Mouse (Mus musculus): ENCODE measurements around the gene Kif2c. TPM values are rescaled to one million over a fixed set of nuclear protein-coding genes. Genes with fewer than 3 reads are reported as not detected.
A peak's percentile ranks its signal among the peaks of the same experiment; 100 is the strongest.

Gene Kif2c
- total and polyA plus RNA-seq, 3 experiments = 33.9 to 40.3 (median 34.0) TPM

DNA sequence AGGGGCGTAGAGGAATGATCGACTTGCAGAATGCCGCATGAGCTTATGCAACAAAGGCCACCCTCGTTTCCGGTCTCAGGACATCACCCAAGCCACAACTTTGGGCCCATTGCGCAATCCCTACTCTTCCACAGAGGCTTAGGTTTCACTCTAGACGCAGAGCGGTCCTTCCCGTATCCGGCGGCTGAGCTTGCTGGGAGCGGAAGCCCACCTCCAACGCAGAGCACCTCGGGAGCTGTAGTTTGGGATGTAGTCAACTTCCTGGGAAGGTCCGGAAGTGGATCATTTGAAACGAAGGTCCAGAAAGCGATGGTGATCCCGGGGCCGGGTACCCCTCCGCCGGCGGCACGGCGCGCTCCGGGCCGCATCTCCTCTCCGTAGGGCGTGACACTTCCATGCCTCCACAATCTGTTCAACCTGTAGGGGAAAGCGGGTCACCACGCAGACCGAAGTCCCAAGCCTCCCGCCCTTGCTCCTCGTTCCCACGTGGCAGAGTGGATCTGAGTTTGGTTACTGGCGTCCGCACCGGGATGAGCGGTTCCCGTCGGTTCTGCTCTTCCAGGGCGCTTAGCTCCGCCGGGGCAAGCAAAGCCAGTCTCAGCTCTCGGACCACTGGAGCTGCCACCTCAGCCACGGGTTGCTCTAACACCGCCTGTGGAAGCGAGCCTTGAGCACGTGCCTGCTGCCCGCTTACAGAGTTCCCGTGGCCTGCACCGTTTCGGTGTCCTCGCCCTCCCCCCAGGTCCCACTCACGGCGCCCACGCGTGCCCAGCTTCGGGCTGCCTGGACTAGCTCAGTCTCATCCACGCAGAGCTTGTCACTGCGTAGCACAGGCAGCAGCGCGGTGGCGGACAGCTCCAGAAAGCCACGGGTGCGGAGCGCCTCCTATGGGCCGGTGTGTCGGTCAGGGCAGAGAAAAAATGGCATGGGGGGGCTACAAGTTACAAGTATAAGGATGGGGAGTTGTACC lies 61.7 kb downstream of the Kif2c start (continued):
- TF ChIP-seq MEF2A (IDR thresholded peaks at IDR 0.05; ENCODE audit: borderline replicate concordance, low read depth, low read length) = peak; percentile 81

DNA sequence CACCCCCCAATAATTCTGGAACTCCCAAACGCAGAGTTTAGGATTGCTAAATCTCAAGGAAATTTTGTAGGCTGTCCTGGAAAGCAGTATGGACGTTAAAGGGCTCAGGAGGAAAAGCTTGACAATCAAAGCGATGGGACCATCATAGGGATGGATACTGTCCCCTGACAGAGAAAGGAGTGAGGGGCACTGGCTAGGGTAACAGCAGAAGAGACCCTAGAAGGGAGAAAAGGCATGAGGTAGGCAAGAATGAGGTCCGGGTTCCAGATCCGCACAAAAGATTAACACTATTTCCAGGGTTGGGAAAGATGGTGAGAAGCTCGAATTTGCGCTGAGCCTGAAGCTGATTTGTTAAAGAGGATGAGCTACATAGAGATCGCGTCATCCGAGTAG lies 62.4 kb downstream of the Kif2c start:
- Histone ChIP-seq H3K4me3 (replicated peaks in 1 of 3; ENCODE audit: low read depth in 2 of 3, low read length in 2 of 3, poor library complexity in 1 of 3) (peak overlapping the region; percentile 69 to 87 (median 85)), H3K27ac (ENCODE audit: insufficient read depth, low read depth) (peak overlapping the region; percentile 89), H3K4me2 (ENCODE audit: insufficient read depth, low read depth, poor library complexity, severe bottlenecking) (peak overlapping the region; percentile 92), H3K4me1 (ENCODE audit: control insufficient read depth in 1 of 2, insufficient read depth in 2 of 2) (peaks cover 5 to 45% of the 10 kb centered on the region in 2 experiments; a peak in 3 of 4 replicates), H3K27me3 (replicated peaks) (no peaks in the 10 kb centered on the region), H3K9me3 (replicated peaks; ENCODE audit: low read length) (no peaks in the 10 kb centered on the region), H3K79me2 (replicated peaks; ENCODE audit: control insufficient read depth, extremely low read depth, insufficient read depth, poor library complexity, severe bottlenecking) (peaks cover 8% of the 10 kb centered on the region; the same call in 1 of the 2 replicates), H3K9ac (ENCODE audit: insufficient read depth, low read depth) (peak overlapping the region; percentile 96), H3K36me3 (replicated peaks in 1 of 2; ENCODE audit: control insufficient read depth in 1 of 2, insufficient read depth in 1 of 2, low read length in 1 of 2) (peaks cover 5 to 27% of the 10 kb centered on the region in 2 experiments)
- TF ChIP-seq E2F4 (IDR thresholded peaks at IDR 0.05; ENCODE audit: insufficient replicate concordance, low read depth, low read length) (no peak), GABPA (IDR thresholded peaks at IDR 0.05; ENCODE audit: insufficient replicate concordance, low read depth, low read length) (no peak), MAFK (IDR thresholded peaks at IDR 0.05; ENCODE audit: insufficient replicate concordance, low read length) (no peak), JUN (IDR thresholded peaks at IDR 0.05; ENCODE audit: insufficient read depth, low read depth, low read length) (no peak), PAX5 (IDR thresholded peaks at IDR 0.05; ENCODE audit: low read length) (no peak), ELF1 (IDR thresholded peaks at IDR 0.05; ENCODE audit: low read depth, low read length) (no peak), USF2 (conservative IDR thresholded peaks at IDR 0.05; ENCODE audit: low read depth, low read length) (no peak), ETS1 (conservative IDR thresholded peaks at IDR 0.05; ENCODE audit: low read depth, low read length) (no peak), ZMIZ1 (IDR thresholded peaks at IDR 0.05; ENCODE audit: low read depth, low read length) (no peak), SIN3A (IDR thresholded peaks at IDR 0.05; ENCODE audit: low read length) (no peak), MYC (IDR thresholded peaks at IDR 0.05; ENCODE audit: low read depth, low read length) (no peak), CHD2 (IDR thresholded peaks at IDR 0.05; ENCODE audit: low read length) (no peak), EP300 (IDR thresholded peaks at IDR 0.05; ENCODE audit: low read length) (no peak)
- in situ Hi-C loops (cut with MboI; ENCODE audit: low pct_ligation_motif_present, low pct_unique_long_range_greater_than_20kb, low sequenced_read_pairs) = no loop called here
- dilution Hi-C loops (cut with MboI; ENCODE audit: extremely low pct_ligation_motif_present, extremely low pct_unique_long_range_greater_than_20kb, low sequenced_read_pairs) = no loop called here
- no peak for DNase-seq (ENCODE audit: extremely low read depth)

DNA sequence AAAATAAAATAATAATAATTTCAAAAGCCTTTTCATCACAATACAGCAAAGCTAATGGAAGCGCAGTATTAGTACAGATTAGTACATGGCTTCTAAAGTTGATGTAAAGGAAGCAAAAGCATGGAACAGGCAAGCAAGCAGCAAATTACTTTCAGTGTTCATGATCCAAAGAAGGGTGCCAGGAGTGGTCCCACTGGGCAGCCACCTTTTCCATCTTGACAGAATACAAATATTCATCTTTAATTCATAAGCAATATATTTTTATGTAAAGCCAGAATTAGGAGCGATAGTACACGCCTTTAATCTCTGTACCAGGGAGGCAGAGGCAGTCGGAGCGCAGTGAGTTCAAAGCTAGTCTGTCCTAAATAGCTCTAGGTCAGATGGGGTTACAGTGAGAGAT lies 62.8 kb downstream of the Kif2c start:
- DNase-seq (ENCODE audit: extremely low read depth) = no peak
- Histone ChIP-seq H3K4me2 (ENCODE audit: insufficient read depth, low read depth, poor library complexity, severe bottlenecking) (peak overlapping the region; percentile 92), H3K4me3 (replicated peaks in 1 of 3; ENCODE audit: low read depth in 2 of 3, low read length in 2 of 3, poor library complexity in 1 of 3) (peak overlapping the region; percentile 69 to 87 (median 85)), H3K4me1 (ENCODE audit: control insufficient read depth in 1 of 2, insufficient read depth in 2 of 2) (peaks cover 5 to 41% of the 10 kb centered on the region in 2 experiments; a peak in 3 of 4 replicates), H3K36me3 (replicated peaks in 1 of 2; ENCODE audit: control insufficient read depth in 1 of 2, insufficient read depth in 1 of 2, low read length in 1 of 2) (peaks cover 5 to 30% of the 10 kb centered on the region in 2 experiments), H3K27me3 (replicated peaks) (no peaks in the 10 kb centered on the region), H3K79me2 (replicated peaks; ENCODE audit: control insufficient read depth, extremely low read depth, insufficient read depth, poor library complexity, severe bottlenecking) (peaks cover 8% of the 10 kb centered on the region; the same call in 1 of the 2 replicates), H3K27ac (ENCODE audit: insufficient read depth, low read depth) (peak overlapping the region; percentile 89; the same call in 1 of the 2 replicates), H3K9me3 (replicated peaks; ENCODE audit: low read length) (no peaks in the 10 kb centered on the region), H3K9ac (ENCODE audit: insufficient read depth, low read depth) (peak overlapping the region; percentile 96)
- in situ Hi-C loops (cut with MboI; ENCODE audit: low pct_ligation_motif_present, low pct_unique_long_range_greater_than_20kb, low sequenced_read_pairs) (no loop called here), dilution Hi-C loops (cut with MboI; ENCODE audit: extremely low pct_ligation_motif_present, extremely low pct_unique_long_range_greater_than_20kb, low sequenced_read_pairs) (no loop called here)
- TF ChIP-seq UBTF (IDR thresholded peaks at IDR 0.05; ENCODE audit: low read depth, low read length) (no peak), SIN3A (IDR thresholded peaks at IDR 0.05; ENCODE audit: low read length) (no peak), CHD2 (IDR thresholded peaks at IDR 0.05; ENCODE audit: low read length) (no peak), ZKSCAN1 (IDR thresholded peaks at IDR 0.05; ENCODE audit: borderline replicate concordance, low read depth, low read length) (no peak), RCOR1 (conservative IDR thresholded peaks at IDR 0.05; ENCODE audit: low read depth, low read length) (no peak), ZC3H11A (IDR thresholded peaks at IDR 0.05; ENCODE audit: low read depth, low read length) (no peak), SMC3 (IDR thresholded peaks at IDR 0.05; ENCODE audit: low read depth, low read length) (no peak)

All from CH12.LX (cell line).